Mouse (Mus musculus) MEL (cell line): ENCODE results near the gene Zfp39. TPM values are rescaled to one million over a fixed set of nuclear protein-coding genes. Genes with fewer than 3 reads are reported as not detected.

Experiments
- polyA plus RNA-seq, 2 experiments: library from polyadenylated mRNA; stranded (reverse) in 1 of 2; unstranded in 1 of 2; fragments of >175 nt in 1 of 2; fragments of >200 nt in 1 of 2; gene quantifications; 2 replicates each; pipeline versions ENCODE4 v1.2.1 to v1.2.4; 2012; ENCODE audit warnings: low replicate concordance in 2 of 2, low read depth in 1 of 2; ENCODE audit not compliant: insufficient read length in 2 of 2, insufficient read depth in 1 of 2, missing spikeins in 1 of 2
- total RNA-seq: library from RNA; depleted of rRNA; stranded (reverse); fragments of 300-350 nt; gene quantifications from 2 replicates; pipeline ENCODE4 v1.2.3, GENCODE M21; 2012; rRNA removed

Gene Zfp39
- total and polyA plus RNA-seq, 3 experiments = 5.1 to 6.0 TPM; not detected in 1

Other genes starting within 250 kb of the Zfp39 start
- not detected in 2 replicates for gene Olfr322, start 245.4 kb downstream of the Zfp39 start, total RNA-seq
- gene Olfr322, start 245.4 kb downstream of the Zfp39 start, polyA plus RNA-seq = not detected
- gene Olfr320, start 223.1 kb downstream of the Zfp39 start, total RNA-seq = not detected in 2 replicates
- not detected for gene Olfr320, start 223.1 kb downstream of the Zfp39 start, polyA plus RNA-seq
- not detected in 2 replicates for gene Olfr319, start 205.1 kb downstream of the Zfp39 start, total RNA-seq
- not detected for gene Olfr319, start 205.1 kb downstream of the Zfp39 start, polyA plus RNA-seq
- gene Olfr318, start 180.2 kb downstream of the Zfp39 start, total RNA-seq = not detected in 2 replicates
- gene Olfr318, start 180.2 kb downstream of the Zfp39 start, polyA plus RNA-seq = under 1 TPM in 1 of 2 experiments, not detected in 1; 0.06 TPM
- not detected in 2 replicates for gene Olfr317, start 165.0 kb downstream of the Zfp39 start, total RNA-seq
- gene Olfr317, start 165.0 kb downstream of the Zfp39 start, polyA plus RNA-seq = not detected
- gene Olfr316, start 151.5 kb downstream of the Zfp39 start, total RNA-seq = not detected in 2 replicates
- not detected for gene Olfr316, start 151.5 kb downstream of the Zfp39 start, polyA plus RNA-seq
- gene Olfr315, start 131.0 kb downstream of the Zfp39 start, total RNA-seq = not detected in 2 replicates
- not detected for gene Olfr315, start 131.0 kb downstream of the Zfp39 start, polyA plus RNA-seq
- not detected in 2 replicates for gene Olfr314, start 121.3 kb downstream of the Zfp39 start, total RNA-seq
- gene Olfr314, start 121.3 kb downstream of the Zfp39 start, polyA plus RNA-seq = not detected
- not detected in 2 replicates for gene Fam183b, start 102.3 kb downstream of the Zfp39 start, total RNA-seq
- gene Fam183b, start 102.3 kb downstream of the Zfp39 start, polyA plus RNA-seq = not detected
- gene Olfr313, start 89.2 kb downstream of the Zfp39 start, total RNA-seq = not detected in 2 replicates
- not detected for gene Olfr313, start 89.2 kb downstream of the Zfp39 start, polyA plus RNA-seq
- not detected in 2 replicates for gene Olfr312, start 75.0 kb downstream of the Zfp39 start, total RNA-seq
- not detected for gene Olfr312, start 75.0 kb downstream of the Zfp39 start, polyA plus RNA-seq
- gene Olfr311, start 65.0 kb downstream of the Zfp39 start, total RNA-seq = not detected in 2 replicates
- gene Olfr311, start 65.0 kb downstream of the Zfp39 start, polyA plus RNA-seq = not detected
- 1.7 and 2.1 TPM in 2 replicates for gene Gm12258, start 57.1 kb downstream of the Zfp39 start, total RNA-seq
- gene Gm12258, start 57.1 kb downstream of the Zfp39 start, polyA plus RNA-seq = 1 to 10 TPM in 1 of 2 experiments, not detected in 1; 2.5 TPM
- gene 2810021J22Rik, start 37.0 kb downstream of the Zfp39 start, total RNA-seq = 5.8 and 6.9 TPM in 2 replicates
- gene 2810021J22Rik, start 37.0 kb downstream of the Zfp39 start, polyA plus RNA-seq = 1 to 10 TPM in 1 of 2 experiments, not detected in 1; 6.2 TPM
- gene Btnl10, start 13.7 kb upstream of the Zfp39 start, total RNA-seq = 0.62 and 1.7 TPM in 2 replicates
- gene Btnl10, start 13.7 kb upstream of the Zfp39 start, polyA plus RNA-seq = under 1 TPM in 1 of 2 experiments, not detected in 1; 0.92 TPM
- gene Rnf187, start 34.7 kb upstream of the Zfp39 start, total RNA-seq = 282 and 337 TPM in 2 replicates
- 1,000 to 10,000 TPM in 1 of 2 experiments, 100 to 1,000 TPM in 1; 280 to 3,830 TPM for gene Rnf187, start 34.7 kb upstream of the Zfp39 start, polyA plus RNA-seq
- gene Hist3h2ba, start 44.7 kb upstream of the Zfp39 start, total RNA-seq = 48.2 and 147 TPM in 2 replicates
- gene Hist3h2ba, start 44.7 kb upstream of the Zfp39 start, polyA plus RNA-seq = under 1 TPM in 1 of 2 experiments, not detected in 1; 0.21 TPM
- 184 and 300 TPM in 2 replicates for gene Hist3h2a, start 50.5 kb upstream of the Zfp39 start, total RNA-seq
- gene Hist3h2a, start 50.5 kb upstream of the Zfp39 start, polyA plus RNA-seq = under 1 TPM in 1 of 2 experiments, not detected in 1; 0.42 TPM
- gene Trim17, start 50.5 kb upstream of the Zfp39 start, total RNA-seq = 0.50 and 0.52 TPM in 2 replicates
- under 1 TPM in 1 of 2 experiments, not detected in 1; 0.82 TPM for gene Trim17, start 50.5 kb upstream of the Zfp39 start, polyA plus RNA-seq
- gene Trim11, start 73.9 kb upstream of the Zfp39 start, total RNA-seq = 22.9 and 27.0 TPM in 2 replicates
- 10 to 100 TPM in 1 of 2 experiments, not detected in 1; 24.8 TPM for gene Trim11, start 73.9 kb upstream of the Zfp39 start, polyA plus RNA-seq
- gene Obscn, start 232.2 kb upstream of the Zfp39 start, total RNA-seq = 0.20 and 0.54 TPM in 2 replicates
- gene Obscn, start 232.2 kb upstream of the Zfp39 start, polyA plus RNA-seq = under 1 TPM in 1 of 2 experiments, not detected in 1; 0.08 TPM